ENCODE assay signal across 16 mouse cellular contexts in the genomic region with DNA sequence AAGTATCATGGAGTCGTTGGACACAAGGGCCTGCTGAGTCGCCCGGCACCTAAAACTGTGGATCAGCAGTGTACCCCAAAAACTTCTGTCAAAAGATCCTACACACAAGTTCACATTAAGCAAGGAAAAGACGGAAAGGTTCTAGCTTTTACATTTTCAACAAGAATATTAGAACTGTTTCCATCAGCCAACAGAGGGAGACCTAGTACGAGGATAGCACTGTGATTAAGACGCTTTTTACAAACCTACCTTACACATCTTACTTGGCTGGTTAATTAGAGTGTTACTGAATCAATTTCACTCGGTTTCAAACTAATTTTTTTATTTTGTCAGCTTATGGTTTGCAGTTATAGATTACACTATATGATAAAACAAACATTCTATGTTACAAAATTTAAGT. TPM values are rescaled to one million over a fixed set of nuclear protein-coding genes. Genes with fewer than 3 reads are reported as not detected.
"Had no signal": no experiment of that assay in that cellular context is flagged by ENCODE, and none has a peak within 500 bp of the region (broad histone marks: within the 10 kb centered on the region; RNA-seq: fewer than 3 reads in every experiment).

No protein-coding gene starts in this region.

- H3K4me3 ChIP-seq: kidney, embryonic 15.5 days; limb, embryonic 12.5 days; lung, embryonic 15.5 days; neural tube, embryonic 12.5 days had no signal

- H3K4me2 ChIP-seq: kidney, embryonic 15.5 days; limb, embryonic 12.5 days; lung, embryonic 15.5 days; neural tube, embryonic 12.5 days had no signal

- DNase-seq: kidney, adult 2 months; kidney, postnatal 25 days; liver; lung, postnatal 36 days; midbrain, embryonic 14.5 days; retina, postnatal 1 day; right cerebral cortex, postnatal 4 days; spleen, adult 18-20 months; thymus, adult 2 months; thymus, postnatal 25 days had no signal

- H3K9ac ChIP-seq: kidney, embryonic 15.5 days; limb, embryonic 12.5 days; liver, embryonic 14.5 days; lung, embryonic 15.5 days; neural tube, embryonic 12.5 days had no signal

- H3K27me3 ChIP-seq: kidney, embryonic 15.5 days; limb, embryonic 12.5 days; lung, embryonic 15.5 days; neural tube, embryonic 12.5 days had no signal

- H3K4me1 ChIP-seq: kidney, embryonic 15.5 days; limb, embryonic 12.5 days; lung, embryonic 15.5 days; neural tube, embryonic 12.5 days had no signal

- H3K27ac ChIP-seq: kidney, embryonic 15.5 days; limb, embryonic 12.5 days; liver, embryonic 14.5 days; lung, embryonic 15.5 days; neural tube, embryonic 12.5 days had no signal

- H3K9me3 ChIP-seq: kidney, embryonic 15.5 days; limb, embryonic 12.5 days; lung, embryonic 15.5 days; neural tube, embryonic 12.5 days had no signal

RNA-seq across cellular contexts. Expression of a gene that starts 47.8 kb away (rescaled TPM):
- total RNA-seq: neutrophil, adult 5-6 weeks had no signal
- polyA plus RNA-seq: kidney, adult 2 months had no signal
